Mouse (Mus musculus): ENCODE results near the gene Gm14295. TPM values are rescaled to one million over a fixed set of nuclear protein-coding genes. Genes with fewer than 3 reads are reported as not detected.
"Not testable (repeated sequence)": the region's sequence is repeated elsewhere in the genome, so short reads cannot be mapped to it uniquely, and the experiment has no call there.

The Gm14295 gene
- polyA plus RNA-seq (2012; rRNA removed) = 0.97 and 1.9 TPM in 2 replicates

- DNase-seq (ENCODE audit: low read depth, low spot score) = not testable (repeated sequence)
- no CpG with 5 or more reads among the region's 6 CpGs for WGBS
These were observed at the start of gene Gm14295 for GRCm38 (mm10) chr2:176798312-176798711. Gm14295 (plus strand) TSS chr2:176798612.

- not testable (repeated sequence) for DNase-seq (ENCODE audit: low read depth, low spot score)
- WGBS = 10% methylated on average over 15 of the region's 15 CpGs
These were observed 373 bp downstream of the Gm14295 start for GRCm38 (mm10) chr2:176798785-176799184.

GRCm38 (mm10) chr2:176830840-176831239 is 32.4 kb downstream of the Gm14295 start, which contains the start of gene Gm14408:
Gm14408 (plus strand) TSS chr2:176831140.
- WGBS = 86% methylated on average over 1 of the region's 3 CpGs

More at GRCm38 (mm10) chr2:176830840-176831239, 32.4 kb downstream of the Gm14295 start, which contains the start of gene Gm14408:
- not testable (repeated sequence) for DNase-seq (ENCODE audit: low read depth, low spot score)

Other genes with a start within 250 kb of the Gm14295 start
- 2.6 and 2.7 TPM in 2 replicates for gene Gm14308, start 162.3 kb upstream of the Gm14295 start, polyA plus RNA-seq (2012; rRNA removed)
- 0.77 and 1.8 TPM in 2 replicates for gene Zfp973, start 128.1 kb upstream of the Gm14295 start, polyA plus RNA-seq (2012; rRNA removed)
- 1.5 and 1.7 TPM in 2 replicates for gene Gm14305, start 90.3 kb upstream of the Gm14295 start, polyA plus RNA-seq (2012; rRNA removed)
- gene Gm14408, start 32.5 kb downstream of the Gm14295 start, polyA plus RNA-seq (2012; rRNA removed) = not detected in 2 replicates
- gene Gm14296, start 129.2 kb downstream of the Gm14295 start, polyA plus RNA-seq (2012; rRNA removed) = 0.81 and 1.0 TPM in 2 replicates
- 0.26 and 0.61 TPM in 2 replicates for gene Gm14419, start 202.3 kb downstream of the Gm14295 start, polyA plus RNA-seq (2012; rRNA removed)